Mouse (Mus musculus) embryonic fibroblast, embryonic 13.5 days (primary cell): Measurements from ENCODE around the gene Pfdn2. TPM values are rescaled to one million over a fixed set of nuclear protein-coding genes. Genes with fewer than 3 reads are reported as not detected.

Experiments used
- H3K27ac ChIP-seq: 2 replicates; pipeline ENCODE4 v1.5.1; 2012; ENCODE audit warnings: low read length, control low read depth, inconsistent platforms; ENCODE audit not compliant: insufficient read depth
- H3K4me1 ChIP-seq: 2 replicates; pipeline ENCODE4 v1.6.1; 2011; ENCODE audit warnings: low read length; ENCODE audit not compliant: control insufficient read depth, insufficient read depth
- H3K4me3 ChIP-seq: 2 replicates; pipeline ENCODE4 v1.5.1; 2011; ENCODE audit warnings: mild to moderate bottlenecking, control low read depth, low read length; ENCODE audit not compliant: insufficient read depth
- CTCF ChIP-seq: IDR thresholded peaks from 2 replicates; pipeline ENCODE4 v1.5.1; 2011; ENCODE audit warnings: mild to moderate bottlenecking, control low read depth, low read length, moderate library complexity, borderline replicate concordance; ENCODE audit not compliant: insufficient read depth
- POLR2A ChIP-seq: IDR thresholded peaks from 2 replicates; pipeline ENCODE4 v1.6.1; 2011; ENCODE audit warnings: low read depth, mild to moderate bottlenecking, control low read depth, low read length, moderate library complexity
- polyA plus RNA-seq: library from polyadenylated mRNA; stranded (reverse); fragments of >200 nt; gene quantifications from 2 replicates; pipeline ENCODE4 v1.2.4, GENCODE M21; 2011; ENCODE audit warnings: low read depth; ENCODE audit not compliant: missing spikeins, insufficient read length

Gene Pfdn2
- polyA plus RNA-seq, 1 experiment: 103 TPM

DNA sequence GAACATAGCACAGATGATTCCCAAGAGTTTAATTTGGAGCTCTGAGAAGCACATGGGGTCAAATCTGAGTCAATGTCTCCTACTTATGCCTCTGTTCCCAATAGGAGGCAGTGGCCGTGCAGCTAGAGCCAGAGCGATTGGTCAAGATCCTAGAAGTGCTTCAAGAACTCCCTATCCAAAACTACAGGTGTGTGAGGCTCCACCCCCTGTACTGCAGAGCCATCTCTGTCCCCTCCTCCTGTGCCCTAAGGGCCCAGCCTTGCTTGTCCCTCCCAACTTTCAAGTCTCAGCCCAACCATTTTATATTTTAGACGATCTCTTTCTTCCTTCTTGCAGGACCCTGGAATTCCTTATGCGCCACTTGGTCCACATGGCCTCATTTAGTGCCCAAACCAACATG, 56.4 kb downstream of the Pfdn2 start:
- no peak overlapping the region for H3K4me3 ChIP-seq
- no peaks in the 10 kb centered on the region for H3K4me1 ChIP-seq
- no peak for TF ChIP-seq POLR2A
- H3K27ac ChIP-seq: no peak overlapping the region

GRCm38 (mm10) chr1:171402991-171403390, 57.5 kb downstream of the Pfdn2 start:
- TF ChIP-seq CTCF (no peak), POLR2A (no peak)
- Histone ChIP-seq H3K27ac (no peak overlapping the region), H3K4me3 (no peak overlapping the region), H3K4me1 (no peaks in the 10 kb centered on the region)

DNA sequence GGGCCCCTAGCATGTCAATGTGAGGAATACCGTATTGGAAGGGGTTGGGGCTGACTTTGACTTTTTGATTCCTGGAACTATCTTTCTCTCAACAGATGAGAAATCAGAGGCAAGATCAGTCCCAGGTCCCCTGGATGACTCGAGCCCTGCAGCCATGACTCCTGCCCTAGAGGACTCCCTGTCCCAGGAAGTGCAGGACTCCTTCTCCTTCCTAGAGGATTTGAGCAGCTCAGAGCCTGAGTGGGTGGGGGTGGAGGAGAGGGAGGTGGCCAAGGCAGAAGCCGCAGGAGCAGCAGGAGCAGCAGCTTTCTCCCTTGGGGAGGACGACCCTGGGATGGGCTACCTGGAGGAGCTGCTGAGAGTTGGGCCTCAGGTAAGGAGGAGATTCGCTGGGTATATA, 61.8 kb downstream of the Pfdn2 start:
- H3K4me1 ChIP-seq: no peaks in the 10 kb centered on the region
- TF ChIP-seq POLR2A: no peak
- no peak for TF ChIP-seq CTCF
- no peak overlapping the region for H3K27ac ChIP-seq
- H3K4me3 ChIP-seq: no peak overlapping the region

Other genes starting within 250 kb of the Pfdn2 start
- gene Cfap126, start 231.8 kb upstream of the Pfdn2 start, polyA plus RNA-seq: 2.4 and 2.5 TPM in 2 replicates
- 297 and 334 TPM in 2 replicates for gene Sdhc, start 195.1 kb upstream of the Pfdn2 start, polyA plus RNA-seq
- gene Mpz, start 195.0 kb upstream of the Pfdn2 start, polyA plus RNA-seq: 1.2 TPM in 1 of 2 replicates, not detected in the other
- gene Pcp4l1, start 149.4 kb upstream of the Pfdn2 start, polyA plus RNA-seq: 6.2 and 12.2 TPM in 2 replicates
- not detected in 2 replicates for gene Nr1i3, start 131.7 kb upstream of the Pfdn2 start, polyA plus RNA-seq
- gene Tomm40l, start 123.2 kb upstream of the Pfdn2 start, polyA plus RNA-seq: 26.9 and 29.9 TPM in 2 replicates
- 1.2 and 1.3 TPM in 2 replicates for gene Apoa2, start 120.6 kb upstream of the Pfdn2 start, polyA plus RNA-seq
- 1.6 and 7.1 TPM in 2 replicates for gene Fcer1g, start 111.3 kb upstream of the Pfdn2 start, polyA plus RNA-seq
- gene Adamts4, start 95.2 kb upstream of the Pfdn2 start, polyA plus RNA-seq: 24.3 and 25.8 TPM in 2 replicates
- 226 and 234 TPM in 2 replicates for gene Ndufs2, start 94.3 kb upstream of the Pfdn2 start, polyA plus RNA-seq
- gene B4galt3, start 75.3 kb upstream of the Pfdn2 start, polyA plus RNA-seq: 53.2 and 55.1 TPM in 2 replicates
- gene Ppox, start 64.5 kb upstream of the Pfdn2 start, polyA plus RNA-seq: 23.9 and 24.3 TPM in 2 replicates
- gene Usp21, start 57.7 kb upstream of the Pfdn2 start, polyA plus RNA-seq: 36.8 and 59.0 TPM in 2 replicates
- 77.8 and 81.9 TPM in 2 replicates for gene Ufc1, start 50.6 kb upstream of the Pfdn2 start, polyA plus RNA-seq
- gene Dedd, start 16.5 kb upstream of the Pfdn2 start, polyA plus RNA-seq: 43.1 and 53.2 TPM in 2 replicates
- gene Nit1, start within 50 bp of the Pfdn2 start, polyA plus RNA-seq: 33.6 and 36.9 TPM in 2 replicates
- not detected in 2 replicates for gene Klhdc9, start 15.1 kb downstream of the Pfdn2 start, polyA plus RNA-seq
- 0.15 TPM in 1 of 2 replicates, not detected in the other for gene Nectin4, start 24.4 kb downstream of the Pfdn2 start, polyA plus RNA-seq
- 0.47 TPM in 1 of 2 replicates, not detected in the other for gene Arhgap30, start 43.3 kb downstream of the Pfdn2 start, polyA plus RNA-seq
- gene Usf1, start 65.6 kb downstream of the Pfdn2 start, polyA plus RNA-seq: 28.3 and 37.3 TPM in 2 replicates
- gene Tstd1, start 73.2 kb downstream of the Pfdn2 start, polyA plus RNA-seq: 1.9 TPM in 1 of 2 replicates, not detected in the other
- gene F11r, start 91.9 kb downstream of the Pfdn2 start, polyA plus RNA-seq: 7.4 and 9.4 TPM in 2 replicates
- gene Alyref2, start 157.8 kb downstream of the Pfdn2 start, polyA plus RNA-seq: 4.0 and 6.1 TPM in 2 replicates
- not detected in 2 replicates for gene Itln1, start 189.6 kb downstream of the Pfdn2 start, polyA plus RNA-seq
- gene Cd244a, start 213.5 kb downstream of the Pfdn2 start, polyA plus RNA-seq: 0.40 TPM in 1 of 2 replicates, not detected in the other